Mouse (Mus musculus): ENCODE data around the gene B3gnt2.

- TF ChIP-seq CTCF (IDR thresholded peaks at IDR 0.05; ENCODE audit: borderline replicate concordance, insufficient read depth, low read length) (no peak), POLR2A (IDR thresholded peaks at IDR 0.05; ENCODE audit: low read depth, low read length) (no peak)
These were observed 117.0 kb downstream of the B3gnt2 start for GRCm38 (mm10) chr11:22743561-22744269.

All from embryonic fibroblast, embryonic 13.5 days (primary cell).